Mouse (Mus musculus): Measurements from ENCODE around the gene Tgfbr3. TPM values are rescaled to one million over a fixed set of nuclear protein-coding genes. Genes with fewer than 3 reads are reported as not detected.

The Tgfbr3 gene
- polyA plus RNA-seq, 1 experiment, result 6.8 TPM

GRCm38 (mm10) chr5:107217139-107217538 is 72.3 kb downstream of the Tgfbr3 start:
- no peak for DNase-seq (ENCODE audit: extremely low spot score in 1 of 2, low spot score in 1 of 2)

GRCm38 (mm10) chr5:107213373-107214132 is 75.9 kb downstream of the Tgfbr3 start:
- DNase-seq (ENCODE audit: extremely low spot score in 1 of 2, low spot score in 1 of 2), result no peak

- DNase-seq (ENCODE audit: extremely low spot score in 1 of 2, low spot score in 1 of 2), result no peak
Observed at GRCm38 (mm10) chr5:107211830-107212370, 77.5 kb downstream of the Tgfbr3 start.

- DNase-seq (ENCODE audit: extremely low spot score in 1 of 2, low spot score in 1 of 2), result no peak
Observed at GRCm38 (mm10) chr5:107210040-107210439, 79.4 kb downstream of the Tgfbr3 start.

GRCm38 (mm10) chr5:107207911-107208310 is 81.5 kb downstream of the Tgfbr3 start:
- no peak for DNase-seq (ENCODE audit: extremely low spot score in 1 of 2, low spot score in 1 of 2)

GRCm38 (mm10) chr5:107204306-107204705 is 85.1 kb downstream of the Tgfbr3 start:
- DNase-seq (ENCODE audit: extremely low spot score in 1 of 2, low spot score in 1 of 2), result no peak

GRCm38 (mm10) chr5:107202801-107203559 is 86.4 kb downstream of the Tgfbr3 start:
- no peak for DNase-seq (ENCODE audit: extremely low spot score in 1 of 2, low spot score in 1 of 2)

GRCm38 (mm10) chr5:107201509-107202182 is 87.8 kb downstream of the Tgfbr3 start:
- no peak for DNase-seq (ENCODE audit: extremely low spot score in 1 of 2, low spot score in 1 of 2)

- DNase-seq (ENCODE audit: extremely low spot score in 1 of 2, low spot score in 1 of 2), result no peak
Observed at GRCm38 (mm10) chr5:107200853-107201341, 88.5 kb downstream of the Tgfbr3 start.

- DNase-seq (ENCODE audit: extremely low spot score in 1 of 2, low spot score in 1 of 2), result peak in 1 of 2 experiments; percentile 41
Observed at GRCm38 (mm10) chr5:107200221-107200635, 89.2 kb downstream of the Tgfbr3 start.

GRCm38 (mm10) chr5:107195751-107196395 is 93.6 kb downstream of the Tgfbr3 start:
- no peak for DNase-seq (ENCODE audit: extremely low spot score in 1 of 2, low spot score in 1 of 2)

- no peak for DNase-seq (ENCODE audit: extremely low spot score in 1 of 2, low spot score in 1 of 2)
Observed at GRCm38 (mm10) chr5:107193160-107193559, 96.3 kb downstream of the Tgfbr3 start.

- DNase-seq (ENCODE audit: extremely low spot score in 1 of 2, low spot score in 1 of 2), result no peak
Observed at GRCm38 (mm10) chr5:107192372-107192771, 97.1 kb downstream of the Tgfbr3 start.

- DNase-seq (ENCODE audit: extremely low spot score in 1 of 2, low spot score in 1 of 2), result no peak
Observed at GRCm38 (mm10) chr5:107188551-107188950, 100.9 kb downstream of the Tgfbr3 start.

GRCm38 (mm10) chr5:107186206-107186605 is 103.2 kb downstream of the Tgfbr3 start:
- DNase-seq (ENCODE audit: extremely low spot score in 1 of 2, low spot score in 1 of 2), result no peak

- DNase-seq (ENCODE audit: extremely low spot score in 1 of 2, low spot score in 1 of 2), result no peak
Observed at GRCm38 (mm10) chr5:107184158-107184883, 105.1 kb downstream of the Tgfbr3 start.

- DNase-seq (ENCODE audit: extremely low spot score in 1 of 2, low spot score in 1 of 2), result no peak
Observed at GRCm38 (mm10) chr5:107183537-107183936, 105.9 kb downstream of the Tgfbr3 start.

- DNase-seq (ENCODE audit: extremely low spot score in 1 of 2, low spot score in 1 of 2), result no peak
Observed at GRCm38 (mm10) chr5:107182721-107183120, 106.7 kb downstream of the Tgfbr3 start.

GRCm38 (mm10) chr5:107181820-107182219 is 107.6 kb downstream of the Tgfbr3 start:
- no peak for DNase-seq (ENCODE audit: extremely low spot score in 1 of 2, low spot score in 1 of 2)

- DNase-seq (ENCODE audit: extremely low spot score in 1 of 2, low spot score in 1 of 2), result no peak
Observed at GRCm38 (mm10) chr5:107179194-107179593, 110.2 kb downstream of the Tgfbr3 start.

Measured in frontal cortex, adult 2 months (tissue).